Mouse (Mus musculus): Measurements from ENCODE around the gene Cyb5r3.

The Cyb5r3 gene

GRCm38 (mm10) chr15:83172492-83173429, at the start of gene Cyb5r3:
Gene Cyb5r3 (minus strand): TSS chr15:83172592.
- DNase-seq (ENCODE audit: inconsistent age in 2 of 2, low spot score in 1 of 2), result peak in 1 of 2 experiments; percentile 47

GRCm38 (mm10) chr15:83221721-83222120, 49.3 kb upstream of the Cyb5r3 start:
- DNase-seq (ENCODE audit: inconsistent age in 2 of 2, low spot score in 1 of 2), result peak in 1 of 2 experiments; percentile 39

GRCm38 (mm10) chr15:83220368-83221013, 48.1 kb upstream of the Cyb5r3 start:
- DNase-seq (ENCODE audit: inconsistent age in 2 of 2, low spot score in 1 of 2), result no peak

- DNase-seq (ENCODE audit: inconsistent age in 2 of 2, low spot score in 1 of 2), result no peak
Observed at GRCm38 (mm10) chr15:83215322-83216216, 43.2 kb upstream of the Cyb5r3 start.

- DNase-seq (ENCODE audit: inconsistent age in 2 of 2, low spot score in 1 of 2), result peak; percentile 73 to 88
Observed at GRCm38 (mm10) chr15:83210229-83210628, 37.8 kb upstream of the Cyb5r3 start.

- peak in 1 of 2 experiments; percentile 40 for DNase-seq (ENCODE audit: inconsistent age in 2 of 2, low spot score in 1 of 2)
Observed at GRCm38 (mm10) chr15:83209719-83210118, 37.3 kb upstream of the Cyb5r3 start.

GRCm38 (mm10) chr15:83209092-83209695, 36.8 kb upstream of the Cyb5r3 start:
- DNase-seq (ENCODE audit: inconsistent age in 2 of 2, low spot score in 1 of 2), result no peak

GRCm38 (mm10) chr15:83204731-83205451, 32.5 kb upstream of the Cyb5r3 start:
- DNase-seq (ENCODE audit: inconsistent age in 2 of 2, low spot score in 1 of 2), result peak in 1 of 2 experiments; percentile 91

- DNase-seq (ENCODE audit: inconsistent age in 2 of 2, low spot score in 1 of 2), result no peak
Observed at GRCm38 (mm10) chr15:83202412-83202811, 30.0 kb upstream of the Cyb5r3 start.

GRCm38 (mm10) chr15:83193413-83193812, 21.0 kb upstream of the Cyb5r3 start:
- no peak for DNase-seq (ENCODE audit: inconsistent age in 2 of 2, low spot score in 1 of 2)

GRCm38 (mm10) chr15:83182351-83182750, 10.0 kb upstream of the Cyb5r3 start:
- DNase-seq (ENCODE audit: inconsistent age in 2 of 2, low spot score in 1 of 2), result no peak

- DNase-seq (ENCODE audit: inconsistent age in 2 of 2, low spot score in 1 of 2), result no peak
Observed at GRCm38 (mm10) chr15:83181800-83182330, 9.5 kb upstream of the Cyb5r3 start.

GRCm38 (mm10) chr15:83180004-83180403, 7.6 kb upstream of the Cyb5r3 start:
- no peak for DNase-seq (ENCODE audit: inconsistent age in 2 of 2, low spot score in 1 of 2)

- DNase-seq (ENCODE audit: inconsistent age in 2 of 2, low spot score in 1 of 2), result peak in 1 of 2 experiments; percentile 37
Observed at GRCm38 (mm10) chr15:83176653-83177052, 4.3 kb upstream of the Cyb5r3 start.

GRCm38 (mm10) chr15:83173914-83174884, 1.8 kb upstream of the Cyb5r3 start:
- peak; percentile 57 to 77 for DNase-seq (ENCODE audit: inconsistent age in 2 of 2, low spot score in 1 of 2)

- DNase-seq (ENCODE audit: inconsistent age in 2 of 2, low spot score in 1 of 2), result peak; percentile 98
Observed at GRCm38 (mm10) chr15:83171712-83172481, 495 bp downstream of the Cyb5r3 start.

GRCm38 (mm10) chr15:83170956-83171659, 1.3 kb downstream of the Cyb5r3 start:
- peak; percentile 58 to 81 for DNase-seq (ENCODE audit: inconsistent age in 2 of 2, low spot score in 1 of 2)
